Mouse (Mus musculus) limb, embryonic 13.5 days (tissue): Measurements from ENCODE around the gene Cpt1c. TPM values are rescaled to one million over a fixed set of nuclear protein-coding genes. Genes with fewer than 3 reads are reported as not detected.

Experiments used
- ATAC-seq: fragments of 200-750 bp; cut with Nextera tagmentation; 2 replicates; pipeline ENCODE4 v1.8.0; 2017; ENCODE audit warnings: low read depth, moderate number of reproducible peaks, moderate TSS enrichment; ENCODE audit not compliant: low FRiP score
- H3K27ac ChIP-seq: fragments of 300-500 bp; sonication (generic); 2 replicates; pipeline ENCODE4 v1.5.1; 2015; ENCODE audit warnings: inconsistent platforms, mild to moderate bottlenecking, moderate library complexity
- H3K27me3 ChIP-seq: fragments of 300-500 bp; sonication (generic); 2 replicates; pipeline ENCODE4 v1.6.1; 2015; ENCODE audit warnings: mild to moderate bottlenecking, inconsistent platforms
- H3K36me3 ChIP-seq: fragments of 300-500 bp; sonication (generic); 2 replicates; pipeline ENCODE4 v1.6.1; 2015; ENCODE audit warnings: inconsistent platforms, mild to moderate bottlenecking, moderate library complexity
- H3K4me1 ChIP-seq: fragments of 300-500 bp; sonication (generic); 2 replicates; pipeline ENCODE4 v1.6.1; 2015; ENCODE audit warnings: inconsistent platforms
- H3K4me2 ChIP-seq: fragments of 300-500 bp; sonication (generic); replicated peaks from 2 replicates; pipeline ENCODE4 v1.6.1; 2015; ENCODE audit warnings: inconsistent platforms, mild to moderate bottlenecking, moderate library complexity
- H3K4me3 ChIP-seq: fragments of 300-500 bp; sonication (generic); 2 replicates; pipeline ENCODE4 v1.5.1; 2015; ENCODE audit warnings: moderate library complexity, mild to moderate bottlenecking, inconsistent platforms
- H3K9ac ChIP-seq: fragments of 300-500 bp; sonication (generic); 2 replicates; pipeline ENCODE4 v1.6.1; 2015; ENCODE audit warnings: mild to moderate bottlenecking, inconsistent platforms
- H3K9me3 ChIP-seq: fragments of 300-500 bp; sonication (generic); 2 replicates; pipeline ENCODE4 v1.6.1; 2016; ENCODE audit warnings: inconsistent platforms
- WGBS: fragments of 180-500 bp; shearing (Covaris S2); methylation state at CpG from one replicate; pipeline ENCODE4 v1.1.7; 2015; 5-methylcytosine and 5-hydroxymethylcytosine counted together
- polyA plus RNA-seq: library from polyadenylated mRNA; unstranded; fragments of >200 nt; fragmentation: Nextera tagmentation; extraction: Ambion mirVana; gene quantifications from 2 replicates; pipeline ENCODE4 v1.2.1, GENCODE M21; 2015

Gene Cpt1c
- polyA plus RNA-seq, 1 experiment from 2014 or later, result 35.0 TPM

GRCm38 (mm10) chr7:44997940-44998428 is 23.3 kb upstream of the Cpt1c start:
- H3K9ac ChIP-seq, result peak overlapping the region; percentile 82
- ATAC-seq, result no peak
- no peaks in the 10 kb centered on the region for H3K9me3 ChIP-seq
- peaks cover 70% of the 10 kb centered on the region for H3K36me3 ChIP-seq
- peaks cover 30% of the 10 kb centered on the region for H3K4me1 ChIP-seq
- 3% methylated on average over 15 of the region's 15 CpGs for WGBS
- H3K27me3 ChIP-seq, result no peaks in the 10 kb centered on the region
- H3K27ac ChIP-seq, result peak overlapping the region; percentile 85
- peak overlapping the region; percentile 89 for H3K4me2 ChIP-seq
- peak overlapping the region; percentile 72 for H3K4me3 ChIP-seq

DNA sequence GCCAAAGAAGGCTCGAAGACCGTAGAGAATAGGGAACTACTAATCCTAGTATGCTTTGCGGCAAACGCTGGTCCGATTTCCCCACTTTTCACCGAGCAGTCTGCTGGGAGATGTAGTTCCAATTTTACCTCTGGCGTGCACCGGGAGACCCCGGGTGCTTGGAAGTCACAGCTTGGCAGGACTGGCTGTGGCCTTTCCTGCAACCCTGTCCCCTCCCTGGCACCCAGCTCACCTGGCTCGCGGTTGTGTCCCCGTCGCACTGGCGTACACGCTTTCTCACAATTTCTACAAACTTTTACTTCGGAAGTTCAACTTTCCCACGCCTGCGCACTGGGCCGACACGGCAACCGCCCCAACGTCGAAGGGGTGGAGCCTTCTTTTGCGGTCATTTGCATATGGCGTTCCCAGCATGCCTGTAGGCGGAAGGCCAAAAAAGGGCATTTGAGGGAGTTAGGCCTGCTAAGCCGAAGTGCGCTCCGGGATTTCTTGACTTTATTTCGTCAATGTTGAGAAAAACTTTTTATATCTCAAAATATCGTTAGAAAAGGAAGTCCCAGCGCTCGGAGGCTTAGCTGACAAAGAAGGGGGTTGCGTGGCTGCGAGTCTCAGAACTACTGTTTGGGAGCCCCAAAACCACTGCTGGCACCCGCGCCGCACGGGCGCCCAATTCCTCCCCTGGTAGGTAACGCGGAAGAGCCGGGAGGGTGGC is 22.7 kb upstream of the Cpt1c start, which contains the start of gene Irf3:
Gene Irf3, plus strand, starts transcription at position 418 of the 709 bp plus-strand sequence.
- H3K27ac ChIP-seq, result peak within 1 kb of the TSS; percentile 85
- H3K9ac ChIP-seq, result peak within 1 kb of the TSS; percentile 82
- peaks cover 70% of the 10 kb centered on the region for H3K36me3 ChIP-seq
- peak; percentile 93 for ATAC-seq
- H3K4me3 ChIP-seq, result peak within 1 kb of the TSS; percentile 72
- WGBS, result under 1% methylated on average over 43 of the region's 43 CpGs
- peak within 1 kb of the TSS; percentile 89 for H3K4me2 ChIP-seq
- peaks cover 30% of the 10 kb centered on the region for H3K4me1 ChIP-seq
- no peaks in the 10 kb centered on the region for H3K27me3 ChIP-seq
- no peaks in the 10 kb centered on the region for H3K9me3 ChIP-seq

DNA sequence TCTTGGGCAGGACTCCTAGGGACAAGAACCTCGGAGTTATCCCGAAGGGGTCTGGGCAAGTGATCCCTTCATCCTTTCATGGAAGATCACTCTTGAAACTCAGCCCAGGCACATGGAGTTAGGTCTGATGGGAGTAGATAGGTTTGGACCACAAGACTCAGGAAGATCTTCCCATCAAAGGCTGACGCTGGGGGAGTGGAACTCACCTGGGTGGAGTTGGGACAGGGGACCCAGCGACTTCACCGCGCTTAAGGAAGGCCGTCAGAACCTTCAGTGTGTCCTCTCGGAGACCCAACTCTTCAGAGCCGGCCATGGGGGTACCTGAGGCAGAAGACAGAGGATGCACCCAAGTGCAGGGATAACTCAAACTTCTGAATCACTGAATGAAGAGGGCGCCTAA is 22.0 kb upstream of the Cpt1c start:
- no peaks in the 10 kb centered on the region for H3K27me3 ChIP-seq
- H3K4me2 ChIP-seq, result peak overlapping the region; percentile 89
- peak overlapping the region; percentile 85 for H3K27ac ChIP-seq
- peak overlapping the region; percentile 72 for H3K4me3 ChIP-seq
- peaks cover 70% of the 10 kb centered on the region for H3K36me3 ChIP-seq
- H3K4me1 ChIP-seq, result peaks cover 30% of the 10 kb centered on the region
- WGBS, result 13% methylated on average over 10 of the region's 10 CpGs
- peak overlapping the region; percentile 82 for H3K9ac ChIP-seq
- no peak for ATAC-seq
- no peaks in the 10 kb centered on the region for H3K9me3 ChIP-seq

DNA sequence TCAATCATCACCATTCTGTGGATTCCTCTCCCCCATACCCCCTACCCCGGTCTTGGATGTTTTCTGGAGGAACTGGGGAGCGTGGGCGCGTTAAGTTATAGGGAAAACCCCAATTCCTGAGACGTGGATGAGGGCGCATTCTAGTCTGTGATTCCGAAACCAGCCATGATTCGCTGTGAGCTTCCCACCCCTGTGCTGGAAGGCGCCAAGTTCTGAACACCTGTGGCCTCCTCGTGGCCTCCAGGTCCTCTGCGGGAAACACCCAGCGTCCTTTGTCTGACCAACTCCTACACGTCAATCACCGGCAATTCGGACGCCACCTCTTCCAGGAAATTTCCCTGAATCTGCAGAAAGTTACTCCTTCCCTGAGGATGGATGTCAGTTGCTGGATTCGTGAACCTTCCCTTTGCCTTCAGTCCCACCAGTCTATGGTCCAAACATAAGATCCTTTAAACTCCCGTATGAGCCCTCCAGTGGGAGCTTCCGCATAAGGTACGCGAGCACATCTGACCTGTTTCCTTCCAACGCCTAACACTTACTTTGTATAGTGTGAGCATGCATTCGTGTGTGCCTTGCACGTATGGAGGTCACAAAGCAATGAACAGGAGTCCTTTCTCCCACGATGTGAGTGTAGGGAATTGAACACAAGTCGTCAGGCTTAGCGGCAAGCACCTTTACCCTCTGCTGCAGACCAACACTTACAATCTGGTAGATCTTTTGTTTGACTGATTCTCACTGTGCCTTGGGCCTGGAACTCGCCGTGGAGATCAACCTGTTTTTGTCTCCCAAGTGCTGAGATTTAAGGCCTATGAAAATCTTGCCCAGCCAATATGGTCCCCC is 12.4 kb upstream of the Cpt1c start:
- peak overlapping the region; percentile 60 for H3K4me3 ChIP-seq
- peak overlapping the region; percentile 74 for H3K4me2 ChIP-seq
- peaks cover 36% of the 10 kb centered on the region for H3K4me1 ChIP-seq
- no peaks in the 10 kb centered on the region for H3K9me3 ChIP-seq
- H3K27me3 ChIP-seq, result no peaks in the 10 kb centered on the region
- WGBS, result under 1% methylated on average over 29 of the region's 29 CpGs
- H3K27ac ChIP-seq, result peak overlapping the region; percentile 98
- peaks cover 48% of the 10 kb centered on the region for H3K36me3 ChIP-seq
- ATAC-seq, result peak; percentile 6; the same call in 1 of the 2 replicates
- peak overlapping the region; percentile 86 for H3K9ac ChIP-seq

DNA sequence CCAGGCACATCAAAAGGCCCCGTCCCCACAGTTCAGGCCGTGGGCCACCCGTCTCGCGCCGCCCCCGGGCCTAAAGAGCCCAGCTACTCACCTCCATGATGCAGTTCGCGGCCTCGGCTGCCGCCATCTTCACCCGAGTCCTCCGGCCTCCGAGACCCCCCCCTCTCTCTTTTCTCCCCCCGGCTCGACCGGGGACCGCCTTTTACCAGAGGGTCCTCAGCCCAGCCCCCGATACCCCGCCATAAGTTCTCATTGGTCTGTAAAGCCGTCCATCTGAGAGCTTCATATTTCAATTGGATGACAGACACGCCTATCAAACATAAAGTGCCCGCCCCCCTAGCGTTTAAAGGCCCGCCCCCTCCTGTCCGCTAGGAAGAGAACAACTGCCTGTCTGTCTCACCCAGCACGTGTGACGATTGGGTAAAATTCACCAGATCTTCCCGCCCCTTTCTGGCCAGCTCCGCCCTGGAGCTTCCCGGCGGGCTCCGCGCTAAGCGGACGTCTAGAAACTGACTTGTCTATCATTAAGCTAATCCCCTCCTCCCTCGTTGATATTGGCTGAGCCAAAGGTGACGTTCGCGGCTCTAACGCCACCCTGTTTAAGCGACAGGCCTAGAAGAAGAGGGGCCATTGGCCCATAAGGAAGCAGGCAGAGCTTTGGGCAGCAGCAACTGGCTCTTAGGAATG is 11.7 kb upstream of the Cpt1c start, which contains the start of gene Prmt1:
Gene Prmt1, minus strand, starts transcription at position 377 of the 687 bp plus-strand sequence.
- H3K9ac ChIP-seq, result peak within 1 kb of the TSS; percentile 99
- H3K4me1 ChIP-seq, result peaks cover 36% of the 10 kb centered on the region
- ATAC-seq, result peak; percentile 97
- H3K27me3 ChIP-seq, result no peaks in the 10 kb centered on the region
- peak within 1 kb of the TSS; percentile 98 for H3K27ac ChIP-seq
- H3K4me3 ChIP-seq, result peak within 1 kb of the TSS; percentile 95
- peaks cover 48% of the 10 kb centered on the region for H3K36me3 ChIP-seq
- peak within 1 kb of the TSS; percentile 74 for H3K4me2 ChIP-seq
- WGBS, result under 1% methylated on average over 38 of the region's 42 CpGs
- H3K9me3 ChIP-seq, result no peaks in the 10 kb centered on the region

GRCm38 (mm10) chr7:44985595-44986191 is 11.0 kb upstream of the Cpt1c start:
- Histone ChIP-seq H3K27me3 (no peaks in the 10 kb centered on the region), H3K4me2 (peak overlapping the region; percentile 71), H3K4me1 (peaks cover 36% of the 10 kb centered on the region), H3K36me3 (peaks cover 50% of the 10 kb centered on the region), H3K4me3 (peak overlapping the region; percentile 95), H3K9me3 (no peaks in the 10 kb centered on the region), H3K9ac (peak overlapping the region; percentile 99), H3K27ac (peak overlapping the region; percentile 94)
- under 1% methylated on average over 43 of the region's 45 CpGs for WGBS
- no peak for ATAC-seq

DNA sequence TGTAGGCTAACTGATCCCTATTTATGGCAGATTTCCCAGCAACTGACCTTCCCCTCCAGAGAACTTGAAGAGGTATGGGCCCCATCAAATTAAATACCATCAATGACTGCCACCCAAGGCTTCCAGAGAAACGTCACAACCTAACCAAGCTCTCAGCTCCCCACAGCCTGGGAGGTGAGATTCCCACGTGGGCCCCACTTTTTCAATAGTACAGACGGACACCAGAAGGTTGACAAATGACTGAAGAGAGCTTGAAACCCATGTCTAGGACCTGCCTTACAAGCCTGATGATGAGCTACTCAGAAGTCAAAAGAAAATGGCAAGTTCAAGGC is 10.1 kb upstream of the Cpt1c start:
- H3K4me1 ChIP-seq, result peaks cover 36% of the 10 kb centered on the region
- WGBS, result 51% methylated on average over 3 of the region's 3 CpGs
- ATAC-seq, result no peak
- H3K4me3 ChIP-seq, result peak overlapping the region; percentile 95
- peak overlapping the region; percentile 22; the same call in 1 of the 2 replicates for H3K27ac ChIP-seq
- H3K4me2 ChIP-seq, result peak overlapping the region; percentile 71
- no peaks in the 10 kb centered on the region for H3K27me3 ChIP-seq
- peak overlapping the region; percentile 99 for H3K9ac ChIP-seq
- H3K36me3 ChIP-seq, result peaks cover 50% of the 10 kb centered on the region
- H3K9me3 ChIP-seq, result no peaks in the 10 kb centered on the region

DNA sequence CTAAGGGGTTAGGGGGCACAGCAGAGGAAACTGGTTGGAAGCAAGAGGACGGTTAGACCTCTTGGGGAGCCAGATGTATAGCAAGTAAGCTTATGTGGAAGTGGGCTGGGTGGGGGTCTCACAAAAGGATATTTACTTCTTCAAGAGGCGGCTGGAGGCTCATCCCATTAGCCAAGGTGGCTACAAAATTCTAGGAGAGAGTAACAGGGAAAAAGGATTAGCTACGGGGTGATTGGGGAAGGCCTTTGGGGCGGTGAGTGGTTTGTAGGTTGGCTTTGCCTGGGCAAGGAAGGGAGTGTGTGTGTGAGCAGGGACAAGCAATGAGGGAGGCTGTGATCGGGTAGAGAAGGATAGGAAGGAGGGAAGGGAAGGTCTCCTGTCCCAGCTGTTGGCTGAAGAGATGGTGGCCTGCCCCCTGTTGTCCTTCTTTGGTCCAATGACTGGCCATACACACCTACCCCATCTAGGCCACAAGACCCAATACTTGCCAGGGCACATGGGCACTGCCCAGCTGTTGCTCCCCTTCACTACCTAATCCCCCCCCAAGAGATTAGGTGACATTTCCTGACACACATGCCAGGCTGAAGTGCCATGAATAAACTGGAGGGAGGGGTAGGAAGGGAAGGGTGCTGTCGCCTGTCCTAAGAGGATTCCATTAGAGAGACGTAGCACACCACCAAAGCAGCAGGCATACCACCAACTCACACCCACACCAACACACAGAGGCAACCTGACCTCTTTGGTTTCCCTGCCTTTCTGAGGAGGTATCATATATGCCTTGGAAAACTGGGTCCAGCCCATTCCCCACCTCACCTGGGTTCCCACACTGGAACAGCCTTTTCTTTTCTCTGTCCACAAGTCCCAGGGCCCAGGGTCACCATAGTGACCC is 9.5 kb upstream of the Cpt1c start:
- Histone ChIP-seq H3K36me3 (peaks cover 50% of the 10 kb centered on the region), H3K27me3 (no peaks in the 10 kb centered on the region), H3K4me3 (peak overlapping the region; percentile 95), H3K9me3 (no peaks in the 10 kb centered on the region), H3K4me2 (peak overlapping the region; percentile 71), H3K27ac (peak overlapping the region; percentile 34; the same call in 1 of the 2 replicates), H3K4me1 (peaks cover 34% of the 10 kb centered on the region), H3K9ac (peak overlapping the region; percentile 99)
- 86% methylated on average over 7 of the region's 7 CpGs for WGBS
- ATAC-seq, result no peak

- Histone ChIP-seq H3K27me3 (no peaks in the 10 kb centered on the region), H3K4me1 (peaks cover 25% of the 10 kb centered on the region), H3K36me3 (peaks cover 57% of the 10 kb centered on the region), H3K27ac (no peak overlapping the region), H3K4me2 (0 out of 2 replicates have a peak overlapping the region, but pooled peaks have one; percentile 71), H3K4me3 (no peak overlapping the region), H3K9ac (no peak overlapping the region), H3K9me3 (no peaks in the 10 kb centered on the region)
- ATAC-seq, result no peak
- WGBS, result 38% methylated on average over 6 of the region's 6 CpGs
These were observed 8.4 kb upstream of the Cpt1c start for GRCm38 (mm10) chr7:44983085-44983484.

DNA sequence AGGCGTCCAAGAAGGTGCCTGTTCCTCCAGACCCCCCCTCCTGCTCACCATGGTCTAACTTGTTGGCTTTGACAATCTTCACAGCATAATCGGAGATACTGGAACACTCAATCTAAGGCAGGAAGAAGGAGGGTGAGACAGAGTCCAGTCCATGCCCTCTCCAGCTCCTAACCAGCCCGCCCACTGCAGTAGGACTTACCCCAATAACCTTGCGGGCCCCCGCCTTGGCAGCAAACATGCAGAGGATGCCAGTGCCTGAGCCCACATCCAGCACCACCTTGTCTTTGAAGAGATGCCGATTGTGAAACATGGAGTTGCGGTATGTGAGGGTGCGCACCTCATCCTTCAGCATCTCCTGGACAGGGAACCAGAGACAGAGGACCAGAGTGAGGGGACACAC is 6.9 kb upstream of the Cpt1c start:
- Histone ChIP-seq H3K9ac (no peak overlapping the region), H3K27me3 (no peaks in the 10 kb centered on the region), H3K27ac (no peak overlapping the region), H3K4me2 (no peak overlapping the region), H3K4me3 (no peak overlapping the region), H3K9me3 (no peaks in the 10 kb centered on the region), H3K36me3 (peaks cover 72% of the 10 kb centered on the region), H3K4me1 (peaks cover 20% of the 10 kb centered on the region)
- ATAC-seq, result no peak
- WGBS, result 95% methylated on average over 8 of the region's 8 CpGs

- peaks cover 79% of the 10 kb centered on the region for H3K36me3 ChIP-seq
These were observed 3.6 kb upstream of the Cpt1c start for GRCm38 (mm10) chr7:44978300-44978699.

More at GRCm38 (mm10) chr7:44978300-44978699, 3.6 kb upstream of the Cpt1c start:
- WGBS, result 89% methylated on average over 3 of the region's 3 CpGs
- Histone ChIP-seq H3K9me3 (no peaks in the 10 kb centered on the region), H3K4me3 (no peak overlapping the region), H3K27ac (no peak overlapping the region), H3K27me3 (no peaks in the 10 kb centered on the region), H3K9ac (no peak overlapping the region), H3K4me1 (peaks cover 12% of the 10 kb centered on the region), H3K4me2 (no peak overlapping the region)
- no peak for ATAC-seq
